Mouse (Mus musculus): Measurements from ENCODE around the gene Adrm1.
"Not testable (repeated sequence)": the region's sequence is repeated elsewhere in the genome, so short reads cannot be mapped to it uniquely, and the experiment has no call there.

Adrm1 gene

GRCm38 (mm10) chr2:180170806-180171521 lies at the start of gene Adrm1:
Adrm1 (plus strand) TSS chr2:180171485.
- DNase-seq: peak; percentile 97

GRCm38 (mm10) chr2:180124192-180124591 lies 47.1 kb upstream of the Adrm1 start:
- DNase-seq: no peak

- DNase-seq: no peak
Measured at GRCm38 (mm10) chr2:180126195-180126594, 45.1 kb upstream of the Adrm1 start.

- no peak for DNase-seq
Measured at GRCm38 (mm10) chr2:180127675-180128074, 43.6 kb upstream of the Adrm1 start.

GRCm38 (mm10) chr2:180133231-180133630 lies 38.1 kb upstream of the Adrm1 start:
- no peak for DNase-seq

GRCm38 (mm10) chr2:180133911-180134310 lies 37.4 kb upstream of the Adrm1 start:
- DNase-seq: no peak

- DNase-seq: no peak
Measured at GRCm38 (mm10) chr2:180135414-180135813, 35.9 kb upstream of the Adrm1 start.

- DNase-seq: no peak
Measured at GRCm38 (mm10) chr2:180146091-180146490, 25.2 kb upstream of the Adrm1 start.

- DNase-seq: no peak
Measured at GRCm38 (mm10) chr2:180147379-180147778, 23.9 kb upstream of the Adrm1 start.

GRCm38 (mm10) chr2:180148551-180148950 lies 22.7 kb upstream of the Adrm1 start:
- no peak for DNase-seq

GRCm38 (mm10) chr2:180154796-180155195 lies 16.5 kb upstream of the Adrm1 start:
- DNase-seq: no peak

GRCm38 (mm10) chr2:180158627-180159026 lies 12.7 kb upstream of the Adrm1 start:
- no peak for DNase-seq

- no peak for DNase-seq
Measured at GRCm38 (mm10) chr2:180165855-180166254, 5.4 kb upstream of the Adrm1 start.

- no peak for DNase-seq
Measured at GRCm38 (mm10) chr2:180166869-180167268, 4.4 kb upstream of the Adrm1 start.

- no peak for DNase-seq
Measured at GRCm38 (mm10) chr2:180170151-180170805, 1.0 kb upstream of the Adrm1 start.

GRCm38 (mm10) chr2:180171522-180172070 lies 311 bp downstream of the Adrm1 start:
- peak; percentile 53 for DNase-seq

- DNase-seq: no peak
Measured at GRCm38 (mm10) chr2:180172152-180172551, 867 bp downstream of the Adrm1 start.

GRCm38 (mm10) chr2:180173163-180173562 lies 1.9 kb downstream of the Adrm1 start:
- no peak for DNase-seq

GRCm38 (mm10) chr2:180173711-180174110 lies 2.4 kb downstream of the Adrm1 start:
- not testable (repeated sequence) for DNase-seq

- no peak for DNase-seq
Measured at GRCm38 (mm10) chr2:180174121-180174520, 2.8 kb downstream of the Adrm1 start.

- DNase-seq: no peak
Measured at GRCm38 (mm10) chr2:180175725-180176124, 4.4 kb downstream of the Adrm1 start.

- DNase-seq: no peak
Measured at GRCm38 (mm10) chr2:180181542-180181941, 10.3 kb downstream of the Adrm1 start.

GRCm38 (mm10) chr2:180184011-180184751 lies 12.9 kb downstream of the Adrm1 start:
- DNase-seq: no peak

- DNase-seq: no peak
Measured at GRCm38 (mm10) chr2:180184752-180185109, 13.4 kb downstream of the Adrm1 start.

Measured in right cerebral cortex, postnatal 4 days (tissue).